Mouse (Mus musculus) spleen, adult 2 months (tissue): ENCODE measurements around the gene Dpy30. TPM values are rescaled to one million over a fixed set of nuclear protein-coding genes. Genes with fewer than 3 reads are reported as not detected.

Source experiments
- DNase-seq, 2 experiments: peaks; one replicate each; pipeline versions ENCODE4 v3.0.0 to v3.0.0-alpha.2; 2012 to 2021; ENCODE audit warnings: low spot score in 2 of 2, low read depth in 1 of 2
- H3K27ac ChIP-seq: fragments of 200-500 bp; 2 replicates; pipeline ENCODE4 v1.5.1; 2012; ENCODE audit warnings: low read length, inconsistent platforms; ENCODE audit not compliant: insufficient read depth
- H3K27me3 ChIP-seq: fragments of 200-500 bp; 2 replicates; pipeline ENCODE4 v1.6.1; 2012; ENCODE audit warnings: mild to moderate bottlenecking, moderate library complexity, low read length, inconsistent platforms; ENCODE audit not compliant: control insufficient read depth, insufficient read depth
- H3K36me3 ChIP-seq: fragments of 200-500 bp; 2 replicates; pipeline ENCODE4 v1.6.1; 2012; ENCODE audit warnings: mild to moderate bottlenecking, low read length, inconsistent platforms; ENCODE audit not compliant: control insufficient read depth, insufficient read depth
- H3K4me1 ChIP-seq: fragments of 200-500 bp; 2 replicates; pipeline ENCODE4 v1.6.1; 2011; ENCODE audit warnings: inconsistent platforms; ENCODE audit not compliant: control insufficient read depth, insufficient read depth, insufficient read length
- H3K4me3 ChIP-seq: fragments of 200-500 bp; 2 replicates; pipeline ENCODE4 v1.5.1; 2011; ENCODE audit warnings: mild to moderate bottlenecking, inconsistent platforms; ENCODE audit not compliant: insufficient read depth, insufficient read length; ENCODE audit errors: extremely low read depth
- CTCF ChIP-seq: fragments of 200-500 bp; IDR thresholded peaks from 2 replicates; pipeline ENCODE4 v1.5.1; 2011; ENCODE audit warnings: mild to moderate bottlenecking, inconsistent platforms; ENCODE audit not compliant: insufficient read depth, insufficient read length, insufficient replicate concordance; ENCODE audit errors: extremely low read depth
- POLR2A ChIP-seq: fragments of 200-500 bp; IDR thresholded peaks from 2 replicates; pipeline ENCODE4 v1.6.1; 2011; ENCODE audit warnings: low read depth, low read length, inconsistent platforms
- WGBS: fragments of 180-500 bp; shearing (Covaris S2); methylation state at CpG from one replicate; pipeline ENCODE4 v1.1.7; 2018; 5-methylcytosine and 5-hydroxymethylcytosine counted together
- polyA plus RNA-seq: library from polyadenylated mRNA; depleted of rRNA; stranded (reverse); fragments of >200 nt; gene quantifications from 2 replicates; pipeline ENCODE4 v1.2.3, GENCODE M21; 2012; rRNA removed

Gene Dpy30
- polyA plus RNA-seq, 1 experiment, result 14.1 TPM

GRCm38 (mm10) chr17:74264333-74265155, 59.2 kb downstream of the Dpy30 start:
- peak overlapping the region; percentile 9; the same call in 1 of the 2 replicates for H3K27ac ChIP-seq
- no peak for TF ChIP-seq CTCF
- TF ChIP-seq POLR2A, result no peak
- no peak for DNase-seq

DNA sequence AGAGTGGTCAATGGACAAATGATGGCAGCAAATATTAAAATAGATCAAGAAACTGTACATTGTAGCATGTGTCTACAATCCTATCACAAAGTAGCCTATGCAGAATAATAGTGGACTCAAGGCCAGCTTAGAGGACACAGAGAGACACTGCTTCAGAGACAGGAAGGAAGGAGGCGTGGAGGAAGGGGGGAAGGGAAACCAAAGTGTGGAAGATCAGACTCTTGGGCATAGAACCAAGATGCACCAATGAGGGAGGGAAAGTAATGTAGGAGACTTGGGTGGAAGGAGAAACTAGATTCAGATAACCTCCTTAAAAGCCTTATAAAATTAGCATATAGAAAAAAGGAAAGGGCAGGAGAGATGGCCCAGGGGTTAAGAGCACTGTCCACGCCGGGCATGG, 61.3 kb downstream of the Dpy30 start:
- no peak for TF ChIP-seq CTCF
- TF ChIP-seq POLR2A, result no peak
- Histone ChIP-seq H3K4me1 (peaks cover 13% of the 10 kb centered on the region), H3K36me3 (no peaks in the 10 kb centered on the region), H3K27ac (no peak overlapping the region), H3K4me3 (no peak overlapping the region), H3K27me3 (no peaks in the 10 kb centered on the region)
- DNase-seq, result no peak
- 68% methylated on average over 3 of the region's 3 CpGs for WGBS

More at GRCm38 (mm10) chr17:74264333-74265155, 59.2 kb downstream of the Dpy30 start:
- no peak overlapping the region for H3K4me3 ChIP-seq
- 76% methylated on average over 3 of the region's 3 CpGs for WGBS
- H3K36me3 ChIP-seq, result no peaks in the 10 kb centered on the region
- peaks cover 13% of the 10 kb centered on the region for H3K4me1 ChIP-seq
- no peaks in the 10 kb centered on the region for H3K27me3 ChIP-seq

Other genes starting within 250 kb of the Dpy30 start
- gene Memo1, start 28.4 kb downstream of the Dpy30 start, polyA plus RNA-seq, result 30.7 and 35.4 TPM in 2 replicates
- 3.0 and 4.7 TPM in 2 replicates for gene Spast, start 15.0 kb upstream of the Dpy30 start, polyA plus RNA-seq
- gene Slc30a6, start 71.7 kb upstream of the Dpy30 start, polyA plus RNA-seq, result 9.5 and 10.1 TPM in 2 replicates
- 1.4 and 2.0 TPM in 2 replicates for gene Nlrc4, start 135.2 kb upstream of the Dpy30 start, polyA plus RNA-seq
- 35.8 and 119 TPM in 2 replicates for gene Yipf4, start 165.5 kb upstream of the Dpy30 start, polyA plus RNA-seq
- gene Birc6, start 204.4 kb upstream of the Dpy30 start, polyA plus RNA-seq, result 103 and 112 TPM in 2 replicates